Mouse (Mus musculus) kidney, adult 18-20 months (tissue): ENCODE results near the gene Rpl13a.
"Not testable (repeated sequence)": the region's sequence is repeated elsewhere in the genome, so short reads cannot be mapped to it uniquely, and the experiment has no call there.

Experiments
- DNase-seq: peaks from one replicate; pipeline ENCODE4 v3.0.0; 2021

The Rpl13a gene

DNA sequence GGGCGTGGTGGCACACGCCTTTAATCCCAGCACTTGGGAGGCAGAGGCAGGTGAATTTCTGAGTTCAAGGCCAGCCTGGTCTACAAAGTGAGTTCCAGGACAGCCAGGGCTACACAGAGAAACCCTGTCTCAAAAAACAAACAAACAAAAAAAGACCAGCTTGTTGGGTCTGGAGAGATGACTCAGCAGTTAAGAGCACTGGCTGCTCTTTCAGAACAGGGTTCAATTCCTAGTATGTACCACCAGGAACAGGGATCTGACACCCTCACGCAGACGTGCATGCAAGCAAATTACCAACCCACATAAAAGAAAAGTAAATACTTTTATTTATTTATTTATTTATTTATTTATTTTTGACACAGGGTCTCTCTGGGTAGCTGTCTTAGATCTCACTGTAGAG lies 18.5 kb downstream of the Rpl13a start:
- not testable (repeated sequence) for DNase-seq

DNA sequence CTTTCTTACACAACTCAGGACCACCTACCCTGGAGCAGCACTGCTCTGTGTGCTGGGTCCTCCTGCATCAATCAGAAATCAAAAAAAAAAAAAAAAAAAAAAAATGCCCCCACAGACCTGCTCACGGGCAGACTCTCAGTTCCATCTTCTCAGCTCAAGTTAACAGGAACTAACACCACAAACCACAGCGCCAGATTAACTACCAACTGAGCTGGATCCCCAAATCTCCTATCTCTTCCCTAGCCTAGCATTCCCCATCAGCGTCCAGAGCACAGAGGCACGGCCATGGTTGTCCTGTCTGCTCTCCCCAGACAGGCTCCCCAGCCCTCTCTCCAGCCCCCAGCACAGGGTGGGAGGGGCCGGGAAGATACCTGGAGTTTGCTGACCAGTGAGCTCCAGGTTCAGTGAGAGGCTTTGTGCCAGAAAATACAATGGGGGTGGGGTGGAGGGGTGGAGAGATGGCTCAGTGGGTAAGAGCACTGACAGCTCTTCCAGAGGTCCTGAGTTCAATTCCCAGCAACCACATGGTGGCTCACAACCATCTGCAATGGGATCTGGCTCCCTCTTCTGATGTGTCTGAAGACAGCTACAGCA lies 21.4 kb downstream of the Rpl13a start:
- no peak for DNase-seq

DNA sequence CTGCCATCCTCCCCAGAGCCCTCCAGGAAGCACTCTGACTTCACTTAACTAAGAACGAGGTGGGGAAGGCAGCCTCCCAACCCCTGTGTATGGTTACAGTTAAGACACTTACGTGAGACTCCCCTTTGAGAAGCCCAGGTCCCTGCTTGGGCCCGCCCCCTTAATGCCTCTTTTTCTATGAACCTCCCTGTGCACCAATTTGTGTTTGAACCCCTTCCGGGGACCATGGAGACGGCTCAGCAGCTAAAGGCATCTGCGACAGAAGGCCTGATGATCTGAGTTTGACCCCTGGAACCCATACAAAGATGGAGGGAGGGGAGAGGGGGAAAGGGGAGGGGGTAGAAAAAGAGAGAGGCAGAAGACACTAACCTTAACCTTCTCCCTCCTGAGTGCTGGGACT lies 22.1 kb downstream of the Rpl13a start:
- no peak for DNase-seq

DNA sequence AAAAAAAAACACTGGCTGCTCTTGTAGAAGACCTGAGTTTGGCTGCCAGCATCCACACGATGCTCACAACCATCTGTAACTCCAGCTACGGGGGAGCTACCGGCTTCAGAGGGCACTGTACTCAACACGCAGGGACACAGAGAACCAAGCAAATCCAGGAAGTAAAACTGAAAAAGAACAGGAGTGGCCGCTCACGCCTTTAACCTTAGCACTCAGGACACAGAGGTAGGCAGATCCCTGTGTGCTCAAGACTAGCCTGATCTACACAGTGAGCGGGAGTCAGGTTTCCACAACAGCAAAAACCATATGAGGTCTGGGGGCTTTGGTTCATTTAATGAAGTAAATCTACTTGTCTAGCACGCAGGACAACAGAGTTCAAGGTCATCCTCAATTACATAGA lies 23.1 kb downstream of the Rpl13a start:
- DNase-seq: no peak

DNA sequence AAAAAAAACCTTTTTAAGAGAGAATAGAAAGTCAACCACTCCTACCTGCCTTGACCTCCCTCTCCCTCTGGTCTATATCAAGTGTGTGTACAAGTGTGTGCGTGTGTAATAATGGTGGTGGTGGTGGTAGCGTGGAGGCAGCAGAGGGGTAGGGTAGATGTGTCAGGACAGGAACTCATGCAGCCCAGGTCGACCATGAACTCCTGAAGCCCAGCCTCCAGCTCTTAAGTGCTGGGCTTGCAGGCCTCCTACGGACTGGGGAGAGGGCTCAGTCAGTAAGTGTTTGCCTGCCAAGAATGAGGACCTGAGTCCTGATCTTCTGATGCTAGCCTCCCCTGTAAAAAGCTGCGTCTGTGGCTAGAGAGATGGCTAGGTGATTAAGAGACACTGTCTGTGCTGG lies 23.6 kb downstream of the Rpl13a start:
- no peak for DNase-seq

DNA sequence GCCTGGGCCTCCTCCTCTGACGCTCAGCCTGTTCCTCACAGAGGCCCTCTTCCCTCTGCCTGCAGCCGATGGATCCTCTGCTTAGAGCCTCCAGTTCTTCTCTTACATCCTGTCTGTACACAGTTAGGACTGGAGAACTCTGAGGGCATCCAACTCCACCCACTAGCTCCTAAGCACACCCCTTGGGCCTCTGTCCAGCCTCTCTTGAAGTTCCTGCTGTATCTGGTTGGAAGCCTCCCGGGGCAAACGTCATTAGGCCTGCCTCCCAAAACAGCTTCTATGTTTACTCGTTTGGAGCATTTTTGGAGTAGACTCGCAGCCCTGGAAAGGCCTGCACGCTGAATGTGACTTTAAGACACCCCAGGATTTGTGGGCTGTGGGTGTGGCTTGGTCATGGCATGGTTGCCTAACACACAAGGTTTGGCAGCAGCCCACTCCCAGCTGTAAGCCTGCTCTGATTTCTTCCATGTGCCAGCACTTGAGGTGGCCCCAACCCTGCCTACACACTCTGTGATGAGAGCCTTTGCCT lies 24.8 kb downstream of the Rpl13a start, which contains the start of gene Fcgrt:
TSS of gene Fcgrt (minus strand) at position 200 of the 529 bp plus-strand sequence.
- peak; percentile 92 for DNase-seq

DNA sequence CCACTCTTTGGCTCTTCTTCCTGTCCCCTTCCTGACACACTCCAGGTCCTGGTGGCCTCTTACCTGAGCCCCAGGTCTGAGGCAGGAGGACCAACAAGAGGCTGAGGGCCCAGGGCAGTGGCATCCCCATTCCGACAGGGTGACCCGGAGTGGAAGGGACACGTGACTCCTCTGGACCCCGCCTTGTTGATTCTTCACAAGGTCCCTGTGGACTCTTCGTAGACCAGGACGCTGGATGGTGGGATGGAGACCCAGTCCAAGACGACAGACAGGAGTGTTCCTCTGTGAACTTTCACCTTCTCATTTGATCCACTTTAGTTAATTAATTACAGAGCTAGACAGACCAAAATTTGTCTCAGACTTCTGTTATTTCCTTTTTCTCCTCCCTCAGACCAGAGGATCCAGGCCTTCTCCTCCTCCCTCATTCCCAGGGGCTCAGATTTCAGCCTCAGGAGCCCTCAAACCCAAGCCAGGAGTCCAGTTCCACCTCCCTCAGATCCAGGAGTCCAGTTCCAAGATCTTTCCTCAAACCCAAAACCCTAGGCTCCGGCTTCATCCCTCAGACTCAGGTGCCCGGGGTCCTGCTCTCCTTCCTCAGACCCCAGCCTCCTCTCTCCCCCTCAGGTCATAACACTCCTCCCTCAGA lies 25.5 kb downstream of the Rpl13a start:
- peak; percentile 56 for DNase-seq

DNA sequence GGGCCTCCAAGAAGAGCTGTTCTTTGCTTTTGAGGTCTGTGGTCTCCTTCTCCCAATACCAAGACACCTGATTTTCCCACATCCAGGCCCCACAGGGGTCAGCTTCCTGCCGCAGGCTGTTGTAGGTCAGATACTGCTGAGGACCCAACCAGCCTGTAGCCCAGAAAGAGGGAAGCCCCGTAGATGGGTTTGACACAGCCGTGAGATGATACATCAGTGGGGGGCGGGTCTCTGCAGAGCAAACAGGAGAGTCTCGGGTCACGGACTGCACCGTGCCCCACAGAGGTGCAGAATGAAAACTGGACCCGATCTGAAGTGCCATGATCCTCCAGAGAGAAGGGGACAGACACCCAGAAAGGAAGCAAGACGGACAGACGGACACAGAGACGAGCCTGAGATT lies 26.1 kb downstream of the Rpl13a start:
- no peak for DNase-seq

DNA sequence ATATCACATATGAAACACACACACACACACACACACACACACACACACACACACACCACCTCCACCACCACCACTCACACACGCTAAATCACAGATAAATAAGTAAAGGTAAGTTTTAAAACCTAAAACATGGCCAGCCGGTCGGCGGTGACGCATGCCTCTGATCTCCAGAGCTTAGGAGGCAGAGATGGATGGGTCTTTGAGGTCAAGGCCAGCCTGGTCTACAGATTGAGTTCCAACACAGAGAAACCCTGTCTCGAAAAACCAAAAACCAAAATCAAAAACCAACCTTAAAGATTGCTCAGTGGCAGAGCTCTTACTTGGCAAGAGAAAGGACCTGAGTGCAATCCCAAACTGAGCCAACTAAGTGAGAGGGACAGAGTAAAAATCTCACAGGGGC lies 28.5 kb downstream of the Rpl13a start:
- no peak for DNase-seq

DNA sequence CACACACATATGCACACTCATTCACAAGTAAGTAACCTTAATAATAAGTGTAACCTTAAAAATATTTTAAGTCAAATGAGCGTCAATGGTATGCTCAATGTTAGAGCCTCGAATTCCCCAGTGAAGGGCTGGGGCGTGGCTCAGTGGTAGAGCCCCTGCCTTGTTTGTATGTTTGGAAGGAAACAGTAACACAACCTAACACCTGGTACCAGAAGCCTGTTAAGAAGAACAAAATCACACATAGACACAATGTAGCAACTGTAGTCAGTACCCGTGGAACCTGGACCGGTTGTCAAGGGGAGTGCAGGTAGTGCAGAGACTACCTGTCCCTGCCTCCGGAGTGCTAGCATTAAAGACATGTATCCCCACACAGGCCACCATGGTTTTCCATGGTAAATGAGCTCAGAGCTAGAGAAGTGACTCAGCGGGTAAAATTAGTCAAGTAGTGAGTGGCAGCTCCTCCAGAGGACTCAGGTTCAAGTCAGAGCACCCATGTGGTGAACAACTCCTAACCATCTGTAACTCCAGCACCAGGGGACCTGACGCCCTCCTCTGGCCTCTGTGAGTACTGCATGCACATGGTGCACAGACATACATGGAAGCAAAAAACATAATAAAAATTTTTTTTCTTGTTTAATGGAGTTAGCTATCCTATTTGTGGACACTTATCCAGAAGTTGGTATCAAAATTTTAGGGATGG lies 29.9 kb downstream of the Rpl13a start:
- no peak for DNase-seq

DNA sequence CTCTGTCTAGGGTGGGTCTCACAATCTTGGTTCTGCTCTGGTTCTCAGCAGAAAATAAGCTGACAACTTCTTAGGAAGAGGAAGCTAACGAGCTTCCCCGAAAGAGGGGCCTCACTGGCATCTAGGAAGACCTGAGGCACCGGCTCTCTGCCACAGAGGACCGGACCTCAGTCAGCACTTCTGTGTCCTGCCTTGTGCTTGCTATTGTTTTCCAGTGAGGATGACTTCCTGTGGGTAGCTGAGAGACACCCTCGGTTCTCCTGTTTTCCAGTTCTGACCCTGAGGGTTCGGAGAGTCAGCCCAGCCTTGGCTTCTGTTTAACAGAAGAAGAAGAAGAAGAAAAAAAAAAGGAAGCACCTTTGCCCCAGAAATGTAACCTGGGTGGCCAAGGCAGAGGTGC lies 31.1 kb downstream of the Rpl13a start:
- peak; percentile 22 for DNase-seq

DNA sequence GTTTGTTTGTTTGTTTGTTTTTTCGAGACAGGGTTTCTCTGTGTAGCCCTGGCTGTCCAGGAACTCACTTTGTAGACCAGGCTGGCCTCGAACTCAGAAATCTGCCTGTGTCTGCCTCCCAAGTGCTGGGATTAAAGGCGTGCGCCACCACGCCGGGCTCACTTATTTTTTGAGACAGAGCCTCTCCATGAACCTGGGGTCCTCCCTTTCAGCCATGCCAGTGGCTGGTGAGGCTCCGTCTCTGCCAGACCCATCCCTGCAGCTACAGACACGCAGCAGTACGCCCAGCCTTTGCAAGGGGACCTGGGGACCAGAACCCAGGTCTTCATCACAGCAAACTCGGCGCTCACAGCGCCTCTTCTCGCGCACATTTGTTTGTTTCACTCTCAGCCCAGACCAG lies 32.6 kb downstream of the Rpl13a start:
- not testable (repeated sequence) for DNase-seq

DNA sequence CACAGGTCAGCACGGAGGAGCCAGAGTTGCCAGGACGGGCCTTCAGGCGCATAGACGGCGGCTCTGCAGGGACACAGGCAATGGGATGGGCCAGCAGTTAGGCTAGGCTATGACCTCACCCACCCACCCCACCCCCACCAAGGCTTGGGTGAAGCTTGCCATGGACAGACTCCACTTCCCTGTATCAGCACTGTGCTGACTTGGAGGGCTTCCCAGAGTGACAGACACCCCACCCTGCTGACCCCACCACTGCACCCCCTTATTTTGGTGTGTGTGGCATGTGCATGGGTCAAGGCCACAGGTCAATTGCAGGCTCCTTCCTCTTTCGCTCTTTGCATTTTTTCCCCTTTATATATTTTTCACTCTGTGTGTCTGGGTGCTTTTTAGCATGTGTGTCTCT lies 33.2 kb downstream of the Rpl13a start:
- DNase-seq: no peak

DNA sequence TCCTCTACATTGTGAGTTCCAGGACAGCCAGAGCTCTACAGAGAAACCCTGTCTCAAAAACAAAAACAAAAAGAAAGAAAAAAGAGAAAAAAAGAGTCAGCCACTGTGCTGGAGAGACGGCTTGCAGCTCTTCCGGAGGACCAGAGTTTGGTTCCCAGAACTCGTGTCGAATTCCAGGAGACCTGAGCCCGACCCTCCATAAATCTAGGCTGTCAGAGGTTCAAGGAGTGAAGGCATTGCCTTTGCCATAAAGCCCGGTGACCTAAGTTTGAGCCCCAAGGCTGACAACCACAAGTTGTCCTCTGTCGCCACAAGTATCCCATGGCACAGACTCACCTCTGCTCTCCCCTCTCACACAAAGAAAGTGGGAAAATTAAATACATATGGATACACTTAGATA lies 34.4 kb downstream of the Rpl13a start:
- no peak for DNase-seq

DNA sequence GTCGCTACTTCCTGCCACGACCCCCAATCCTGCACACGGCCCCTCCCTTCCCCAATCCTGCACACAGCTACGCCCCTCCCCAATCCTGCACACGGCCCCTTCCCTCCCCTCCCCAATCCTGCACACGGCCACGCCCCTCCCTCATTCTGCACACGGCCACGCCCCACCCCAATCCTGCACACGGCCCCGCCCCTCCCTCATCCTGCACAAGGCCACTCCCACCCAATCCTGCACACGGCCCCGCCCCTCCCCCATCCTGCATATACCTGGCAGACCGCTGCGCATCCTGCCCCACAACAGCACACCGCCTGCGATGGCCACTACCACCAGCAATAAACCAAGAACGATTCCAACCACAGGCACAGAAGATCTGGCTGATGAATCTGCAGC lies 35.0 kb downstream of the Rpl13a start:
- DNase-seq: no peak

DNA sequence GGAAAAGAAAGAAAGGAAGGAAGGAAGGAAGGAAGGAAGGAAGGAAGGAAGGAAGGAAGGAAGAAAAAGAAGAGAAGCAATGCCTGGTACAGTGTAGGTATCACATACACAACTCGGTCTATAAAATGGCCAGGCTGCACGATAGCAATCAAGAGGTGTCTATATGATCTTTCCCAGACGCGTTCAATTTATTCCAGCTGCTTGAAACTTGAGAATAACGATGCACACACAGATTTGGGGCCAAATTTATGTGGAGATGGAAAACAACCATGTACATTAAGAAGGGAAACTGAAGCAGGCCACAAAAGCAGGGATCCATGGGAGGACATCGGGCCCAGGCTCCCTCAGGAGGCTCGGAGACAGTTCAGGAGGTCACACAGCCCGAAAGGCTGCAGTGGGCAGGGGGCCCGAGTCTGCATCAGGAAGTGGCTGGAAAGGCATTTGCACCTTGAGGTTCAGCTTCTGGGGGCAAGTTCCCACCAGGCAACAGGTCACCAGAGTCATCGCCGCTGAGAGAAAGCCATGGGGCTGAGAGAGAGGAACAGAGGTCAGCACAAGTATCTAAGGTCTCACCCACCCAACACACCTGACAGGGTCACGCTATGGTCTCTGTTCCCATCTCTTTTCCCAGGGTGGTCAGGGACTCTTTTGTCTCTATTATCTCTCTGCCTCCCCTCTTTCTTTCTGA lies 35.6 kb downstream of the Rpl13a start:
- DNase-seq: no peak

DNA sequence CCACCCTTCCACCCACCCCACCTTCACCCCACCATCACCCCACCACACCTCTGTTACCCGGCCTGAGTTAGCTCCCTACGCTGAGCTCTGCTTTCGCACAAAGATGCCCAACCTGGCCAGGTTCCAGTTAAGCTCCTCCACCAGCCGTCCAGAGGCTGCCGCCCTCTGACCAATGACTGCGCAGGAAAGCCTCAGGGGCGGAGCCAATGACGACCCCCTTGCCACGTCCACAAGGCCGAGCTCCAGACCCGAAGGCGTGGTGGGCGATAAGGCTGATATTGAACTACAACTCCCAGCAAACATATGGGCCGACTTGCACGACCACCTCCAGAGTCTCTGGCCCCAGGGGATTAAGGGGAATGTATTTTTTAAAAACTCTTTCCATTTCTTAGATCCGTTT lies 36.5 kb downstream of the Rpl13a start, which contains the start of gene Rcn3:
TSS of gene Rcn3 (minus strand) at position 174 of the 400 bp plus-strand sequence.
- DNase-seq: peak; percentile 61

DNA sequence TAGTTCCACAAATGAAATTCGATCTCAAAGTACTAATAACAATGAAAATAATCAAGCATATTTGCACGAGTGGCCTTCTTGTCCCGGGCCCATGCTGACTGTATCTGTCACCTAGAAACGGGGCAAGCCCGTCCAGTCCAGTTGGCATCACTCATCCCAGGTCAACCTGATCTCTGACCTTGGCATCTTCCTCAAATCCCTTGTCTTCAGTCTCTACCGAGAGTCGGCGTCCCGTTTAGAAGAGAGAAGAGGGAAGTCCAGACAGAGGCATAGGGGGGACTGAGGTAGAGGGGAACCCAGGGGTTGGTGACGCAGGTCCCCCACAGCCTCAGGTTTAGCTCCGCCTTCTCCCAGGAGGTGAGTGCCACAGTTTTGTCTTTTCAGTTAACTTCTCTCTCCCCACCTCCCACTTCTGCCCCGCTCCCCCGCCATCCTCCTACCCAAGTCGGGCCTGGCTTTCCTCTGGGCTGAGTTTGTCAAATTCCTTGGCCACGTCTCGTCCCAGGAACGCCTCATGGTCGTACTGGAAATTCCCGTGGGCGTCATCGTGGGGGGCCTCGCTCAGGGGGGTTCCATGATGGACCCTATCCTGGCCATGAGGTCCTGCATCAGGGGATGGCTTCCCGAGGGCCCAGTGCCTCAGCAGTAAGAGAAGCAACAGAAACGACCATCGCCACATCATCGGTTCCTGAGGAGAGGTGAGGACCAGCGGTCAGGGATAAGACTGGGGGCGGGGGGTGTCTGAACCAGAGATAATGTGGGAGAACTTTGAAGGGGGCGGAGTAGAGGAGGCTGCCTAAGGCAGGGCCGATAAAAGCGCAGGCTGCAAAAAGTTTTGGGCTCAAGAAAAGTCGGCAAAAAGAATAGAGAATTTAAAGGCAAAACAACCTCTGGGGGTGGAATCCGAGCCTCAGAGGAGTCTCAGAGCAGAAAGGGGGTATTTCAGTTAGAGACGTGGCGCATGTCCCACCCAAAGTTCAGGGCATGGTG lies 37.3 kb downstream of the Rpl13a start:
- DNase-seq: no peak

DNA sequence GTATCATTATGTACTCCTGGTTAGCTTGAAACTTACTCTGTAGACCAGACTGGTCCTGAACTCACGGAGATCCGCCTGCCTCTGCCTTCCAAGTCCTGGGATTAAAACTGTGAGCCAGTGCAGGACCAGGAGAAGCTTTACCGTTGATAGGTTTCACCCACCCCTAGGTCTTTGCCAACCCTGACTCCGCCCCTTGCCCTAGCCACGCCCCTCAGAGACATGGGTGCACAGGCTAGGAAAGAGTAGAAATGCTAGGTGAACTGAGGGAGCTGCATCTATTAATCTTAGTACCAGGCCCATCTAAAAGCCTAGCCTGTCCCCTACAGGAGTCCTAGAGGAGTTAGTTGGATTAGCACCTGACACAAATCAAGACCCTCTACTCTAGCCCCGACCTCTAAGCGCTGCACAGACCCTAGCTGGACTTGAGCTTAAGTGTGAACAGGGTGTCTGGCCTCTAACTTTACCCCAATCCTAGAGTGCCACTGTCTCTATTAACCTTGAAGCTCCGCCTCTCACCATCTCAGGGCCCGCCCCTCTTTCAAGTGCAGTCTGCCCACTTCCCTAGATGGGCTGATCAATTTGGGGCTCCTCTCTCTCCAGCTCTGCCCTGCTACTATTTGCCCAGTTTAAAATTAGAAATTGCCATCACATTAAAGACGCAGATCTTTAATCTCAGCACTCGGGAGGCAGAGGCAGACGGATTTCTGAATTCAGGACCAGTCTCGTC lies 38.1 kb downstream of the Rpl13a start:
- DNase-seq: no peak

DNA sequence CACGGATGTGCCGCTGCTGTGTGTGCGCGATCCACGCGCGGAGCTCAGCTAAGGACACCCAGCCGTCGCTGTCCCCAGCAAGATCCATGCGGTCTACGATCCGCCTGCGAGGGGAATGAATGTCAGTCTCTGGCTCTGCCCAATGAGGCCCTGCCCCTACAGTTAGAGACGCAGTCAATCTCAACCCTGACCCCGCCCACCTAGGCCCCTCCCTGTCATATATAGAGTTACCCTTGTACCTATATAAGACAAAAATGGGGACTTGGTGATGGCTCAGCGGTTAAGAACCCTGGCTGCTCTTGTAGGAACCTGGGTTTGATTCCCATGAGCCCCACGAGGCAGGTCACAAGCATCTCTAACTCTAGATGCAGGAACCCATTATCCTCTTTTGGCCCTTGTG lies 40.0 kb downstream of the Rpl13a start:
- no peak for DNase-seq

DNA sequence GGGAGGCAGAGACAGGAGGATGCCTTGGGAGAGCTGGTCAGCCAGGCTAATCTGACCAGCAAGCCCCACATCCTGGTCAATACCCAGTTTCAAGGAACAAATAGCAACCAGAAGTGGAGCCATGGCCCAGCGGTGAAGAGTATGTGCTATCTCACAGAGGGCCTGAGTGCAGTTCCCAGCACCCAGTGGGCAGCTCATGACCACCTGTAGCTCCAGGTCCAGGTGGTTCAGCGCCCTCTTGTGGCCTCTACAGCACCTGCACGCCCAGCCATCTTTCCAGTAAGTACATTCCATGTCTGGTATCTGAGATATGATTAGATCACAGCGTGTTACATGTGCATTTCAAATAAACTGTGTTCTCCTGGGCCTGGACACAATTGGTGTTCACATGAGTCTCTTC lies 42.5 kb downstream of the Rpl13a start:
- DNase-seq: no peak
